Mouse (Mus musculus) cerebellum, postnatal 10 days (tissue): ENCODE data around the gene Tdgf1.

Source experiments
- DNase-seq, 2 experiments: peaks; one replicate each; pipeline ENCODE4 v3.0.0; 2021; ENCODE audit warnings: mixed read lengths in 2 of 2

The Tdgf1 gene

GRCm38 (mm10) chr9:110909371-110909967 is 36.5 kb downstream of the Tdgf1 start:
- no peak for DNase-seq

DNA sequence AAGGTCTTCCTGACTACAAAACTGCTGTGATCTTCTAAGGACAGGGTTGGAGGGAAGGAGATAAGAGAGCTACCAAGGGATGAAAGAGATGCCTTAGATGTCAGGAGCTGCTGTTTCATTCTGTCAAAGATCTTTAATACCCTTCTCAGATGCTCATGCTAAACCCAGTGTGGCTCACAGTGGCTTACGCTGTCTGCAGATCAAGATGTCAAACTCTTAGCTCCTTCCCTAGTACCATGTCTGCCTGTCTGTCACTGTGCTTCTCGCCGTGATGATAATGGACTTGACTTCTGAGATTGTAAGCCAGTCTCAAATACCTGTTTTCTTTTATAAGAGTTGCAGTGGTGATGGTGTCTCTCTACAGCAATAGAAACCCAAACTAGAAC is 37.3 kb downstream of the Tdgf1 start:
- DNase-seq, result no peak

DNA sequence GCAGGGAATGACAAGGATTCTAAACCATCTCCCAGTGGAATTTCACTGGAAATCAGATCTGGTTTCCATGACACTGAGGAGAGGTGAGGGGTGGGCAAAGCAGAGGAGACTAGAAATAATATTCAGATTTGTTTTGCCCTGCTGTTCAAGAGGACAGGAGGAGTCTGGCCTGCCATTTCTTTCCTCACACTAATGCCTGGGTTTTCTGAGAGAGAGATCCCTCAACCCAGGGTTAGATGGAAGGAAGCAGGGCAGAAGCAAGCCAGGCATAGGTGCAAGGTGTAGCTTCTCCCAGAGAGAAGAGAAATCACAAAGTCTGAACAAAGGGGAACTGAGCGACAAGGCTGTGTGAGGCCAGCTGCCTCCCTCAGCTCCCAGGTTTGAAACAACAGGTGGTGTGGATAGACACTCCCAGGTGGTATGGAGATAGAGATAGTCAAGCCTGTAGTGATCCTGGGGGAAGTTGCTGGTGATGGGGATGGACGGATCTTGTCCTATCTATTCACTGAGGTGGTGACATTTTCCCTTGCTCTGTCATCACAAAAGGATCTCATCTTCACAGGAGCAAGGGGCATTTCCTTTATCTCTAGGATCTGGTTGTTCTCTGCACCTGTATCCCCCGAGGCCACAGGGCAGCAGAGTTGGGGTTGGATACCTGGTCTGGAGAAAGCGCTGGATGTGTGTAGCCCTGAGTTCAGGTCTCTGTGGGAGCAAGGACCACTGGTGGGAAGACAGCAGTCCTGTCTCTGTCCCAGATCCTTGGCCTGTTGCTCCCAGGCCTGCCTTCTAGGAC is 37.9 kb downstream of the Tdgf1 start:
- DNase-seq, result no peak

DNA sequence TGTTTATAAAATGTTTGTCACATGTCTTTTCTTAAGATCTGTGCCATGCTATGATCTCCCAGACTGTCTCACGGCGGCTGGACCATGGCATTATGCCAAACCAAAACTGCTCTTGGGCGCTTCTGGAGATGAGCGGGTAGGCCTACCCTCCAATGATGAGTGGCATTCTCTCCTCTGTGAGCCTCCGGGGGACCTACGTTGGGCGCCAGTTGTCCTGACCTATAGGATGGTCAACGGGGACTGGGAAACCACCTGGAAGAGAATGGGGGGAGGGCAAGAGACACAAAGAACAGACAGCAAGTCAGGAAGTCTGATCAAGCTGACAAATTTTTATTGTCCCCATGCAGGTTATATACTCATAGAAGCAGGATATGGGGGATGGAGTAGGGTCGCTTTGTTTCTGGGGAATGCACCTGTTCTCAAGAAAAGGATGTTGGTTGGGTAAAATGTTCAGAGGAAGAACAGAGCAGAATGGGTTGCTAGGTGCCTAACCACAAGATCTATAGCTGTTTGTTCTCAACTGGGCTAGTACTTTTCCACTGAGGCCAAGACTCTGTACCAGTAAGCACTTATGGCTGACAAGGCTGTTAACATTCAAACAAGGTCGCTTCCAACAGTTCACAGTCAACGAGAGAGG is 38.6 kb downstream of the Tdgf1 start:
- DNase-seq, result no peak

GRCm38 (mm10) chr9:110902271-110902670 is 43.7 kb downstream of the Tdgf1 start:
- DNase-seq, result peak; percentile 42 to 50

GRCm38 (mm10) chr9:110901204-110901603 is 44.8 kb downstream of the Tdgf1 start:
- peak; percentile 49 to 67 for DNase-seq

DNA sequence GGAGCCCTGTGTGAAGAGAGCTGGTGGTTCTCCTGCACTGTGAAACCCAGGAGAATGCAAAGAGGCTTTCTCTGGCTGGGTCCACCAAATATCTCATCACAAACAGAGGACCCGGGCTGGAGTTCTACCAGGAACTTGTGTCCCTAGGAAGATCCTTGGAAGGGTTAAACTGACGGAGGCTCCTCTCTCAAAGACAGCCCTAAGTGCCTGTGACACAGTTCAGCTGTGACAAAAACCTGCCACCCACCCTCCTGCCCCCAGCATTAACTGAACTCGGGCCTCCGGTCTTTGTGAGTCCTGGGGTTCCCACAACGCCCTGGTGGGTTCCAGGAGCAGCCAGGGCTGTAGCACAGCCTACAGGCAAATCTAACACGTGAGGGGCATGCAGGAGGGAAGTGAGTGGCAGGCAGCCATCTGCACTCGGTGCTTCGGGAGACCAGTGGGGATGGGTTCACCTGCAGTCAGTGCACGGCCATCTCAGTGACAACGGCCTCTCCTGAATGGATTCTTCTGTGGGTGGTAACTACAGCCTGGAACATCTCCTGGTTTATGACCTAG is 46.4 kb downstream of the Tdgf1 start:
- peak in 1 of 2 experiments; percentile 25 for DNase-seq

DNA sequence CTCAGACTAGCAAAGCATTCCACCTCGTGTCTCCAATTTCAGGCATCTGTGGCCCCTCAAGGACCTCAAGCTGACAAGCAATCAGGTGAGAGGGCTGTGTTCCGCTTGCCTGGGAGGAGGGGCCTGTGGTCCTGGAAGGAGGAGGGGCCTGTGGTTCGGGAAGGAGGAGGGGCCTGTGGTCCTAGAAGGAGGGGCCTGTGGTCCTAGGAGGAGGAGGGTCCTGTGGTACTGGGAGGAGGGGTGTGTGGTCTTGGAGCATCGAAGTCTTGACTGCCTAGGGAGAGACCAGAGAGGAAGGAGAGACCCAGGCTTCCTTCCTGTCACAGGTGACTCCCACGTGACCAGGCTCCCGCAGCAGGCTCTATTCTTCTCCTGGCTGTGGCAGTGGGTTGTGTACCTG is 49.4 kb downstream of the Tdgf1 start:
- DNase-seq, result peak in 1 of 2 experiments; percentile 14

DNA sequence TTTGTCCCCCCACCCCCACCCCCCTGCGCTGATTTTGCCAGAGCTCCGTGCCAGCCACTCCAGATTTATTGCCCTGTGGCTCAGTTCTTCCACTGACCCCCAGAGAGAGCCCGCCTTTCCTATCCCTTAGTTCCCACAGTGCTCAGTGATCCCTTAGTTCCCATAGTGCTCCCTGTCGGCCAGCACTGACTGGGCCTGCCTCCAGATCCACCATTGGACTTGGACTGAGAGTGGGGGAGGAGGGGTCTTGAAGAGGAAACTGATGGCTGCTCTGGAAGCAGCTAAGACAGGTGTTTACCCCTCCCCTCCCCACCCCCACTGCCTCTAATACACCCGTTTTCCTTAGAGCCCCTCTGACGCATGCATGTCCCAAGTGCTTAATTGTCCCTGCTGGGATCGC is 50.0 kb downstream of the Tdgf1 start:
- DNase-seq, result peak; percentile 42 to 52

GRCm38 (mm10) chr9:110895507-110895906 is 50.5 kb downstream of the Tdgf1 start:
- peak in 1 of 2 experiments; percentile 18 for DNase-seq

GRCm38 (mm10) chr9:110893429-110893828 is 52.5 kb downstream of the Tdgf1 start:
- peak in 1 of 2 experiments; percentile 14 for DNase-seq

- peak; percentile 59 to 64 for DNase-seq
These were observed 53.4 kb downstream of the Tdgf1 start for GRCm38 (mm10) chr9:110892552-110892951.

- no peak for DNase-seq
These were observed 54.7 kb downstream of the Tdgf1 start for GRCm38 (mm10) chr9:110891077-110891828.

- DNase-seq, result peak in 1 of 2 experiments; percentile 33
These were observed 55.8 kb downstream of the Tdgf1 start for GRCm38 (mm10) chr9:110890026-110890783.
